Mouse (Mus musculus): ENCODE measurements around the gene Insl6. TPM values are rescaled to one million over a fixed set of nuclear protein-coding genes. Genes with fewer than 3 reads are reported as not detected.

Insl6 gene
- polyA plus RNA-seq (2012; rRNA removed), result 0.25 and 0.33 TPM in 2 replicates

DNA sequence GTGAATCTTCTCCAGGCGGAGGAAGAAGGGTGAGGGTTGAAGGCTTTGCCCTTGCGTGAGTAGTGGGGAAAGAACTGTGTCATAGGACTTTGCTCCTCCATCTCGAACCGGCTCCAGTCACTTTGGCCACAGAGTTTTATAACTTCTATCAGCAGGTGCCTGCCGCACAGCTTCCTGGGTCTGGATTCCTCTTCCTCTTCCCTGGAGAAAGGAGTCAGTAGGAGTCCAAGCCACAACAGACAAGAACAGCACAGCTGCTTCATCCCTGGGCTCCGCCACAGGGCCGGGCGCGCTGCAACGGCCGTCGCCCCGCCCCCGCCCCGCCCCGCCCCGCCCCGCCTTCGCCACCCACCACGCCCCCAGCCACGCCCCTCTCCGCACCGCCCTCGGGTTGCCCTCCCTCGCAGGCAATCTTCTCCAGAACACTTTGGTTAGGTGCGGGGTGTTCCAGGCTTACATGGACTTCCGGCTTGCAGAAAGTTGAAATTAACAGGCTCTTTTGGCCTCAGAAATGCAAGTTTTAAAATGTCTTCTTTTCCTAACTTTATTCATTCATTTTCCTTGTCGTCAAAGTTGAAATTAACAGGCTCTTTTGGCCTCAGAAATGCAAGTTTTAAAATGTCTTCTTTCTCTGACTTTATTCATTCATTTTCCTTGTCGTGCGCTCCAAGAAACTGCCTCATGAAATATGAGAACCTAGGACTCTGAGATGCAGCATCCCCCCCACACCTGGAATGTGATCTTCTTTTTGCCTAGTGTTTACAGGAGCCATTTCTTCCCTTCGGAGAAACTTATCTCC is at the start of gene Insl6:
Gene Insl6, minus strand, starts transcription at position 304 of the 799 bp plus-strand sequence.

DNA sequence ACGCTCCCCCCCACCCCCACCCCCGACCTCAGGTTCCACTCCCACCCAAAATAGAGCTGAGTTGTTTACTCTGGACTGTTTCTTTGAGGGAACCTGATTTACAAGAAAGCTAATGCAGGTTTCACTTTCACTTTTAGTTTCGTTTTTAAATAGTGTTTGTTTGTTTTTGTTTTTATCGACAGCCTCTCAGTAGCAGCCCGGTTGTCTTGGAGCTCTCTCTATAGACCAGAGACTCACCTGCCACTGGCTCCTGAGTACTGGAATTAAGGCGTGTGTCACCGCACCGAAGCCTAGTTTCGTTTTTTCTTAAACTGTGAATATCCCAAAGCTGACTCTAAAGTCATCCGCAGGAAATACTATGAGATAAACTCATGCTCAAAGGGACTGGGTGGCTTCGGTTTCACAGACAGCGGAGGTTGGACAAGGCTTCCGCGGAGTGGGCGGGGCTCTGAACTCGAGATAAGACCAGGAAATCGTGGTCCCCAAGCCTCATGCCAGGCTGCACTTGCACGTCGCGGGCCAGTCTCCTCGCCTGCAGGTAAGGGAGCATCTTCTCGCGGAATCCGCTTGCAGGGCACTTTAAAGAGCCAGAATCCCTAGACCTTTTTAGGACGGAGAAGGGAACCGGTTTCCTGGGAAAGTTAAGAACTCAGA is 41.9 kb upstream of the Insl6 start, which contains the start of the genes Plgrkt and Cd274:
Gene Plgrkt, minus strand, starts transcription at position 422 of the 654 bp plus-strand sequence.
Gene Cd274, plus strand, starts transcription at position 487 of the 654 bp plus-strand sequence.

DNA sequence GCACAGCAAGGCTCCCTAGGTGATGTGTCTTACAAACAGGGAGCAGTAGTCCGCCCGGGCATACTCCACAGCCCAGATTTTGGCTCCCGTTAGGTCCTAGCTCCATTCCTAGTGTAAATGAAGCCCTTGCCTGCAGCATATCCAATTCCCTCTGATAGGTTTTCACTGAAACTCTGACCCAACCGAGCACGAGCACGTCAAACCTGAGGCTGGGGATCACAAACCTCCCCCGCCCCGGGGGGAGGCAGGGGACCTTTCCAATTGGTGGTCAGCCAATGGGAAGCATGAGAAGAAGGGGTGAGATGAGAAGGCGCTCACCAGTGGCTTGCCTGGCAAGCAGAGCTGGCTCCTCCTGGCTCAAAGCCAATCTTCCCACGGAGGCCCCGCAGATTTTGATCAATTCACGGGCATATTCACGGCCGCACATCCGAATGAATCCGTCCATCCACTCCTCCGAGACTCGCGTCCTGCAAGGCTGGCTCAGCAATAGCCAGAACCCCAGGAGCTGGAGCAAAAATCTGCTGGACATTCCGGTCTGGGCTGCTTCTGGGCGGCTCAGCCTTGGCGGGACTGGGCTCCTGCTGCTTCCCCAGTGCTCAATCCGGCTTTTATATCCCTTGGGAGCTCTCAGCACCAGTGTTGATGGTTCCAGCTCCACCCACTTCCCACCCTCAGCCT is 9.1 kb upstream of the Insl6 start, which contains the start of gene Rln1:
Gene Rln1, minus strand, starts transcription at position 603 of the 678 bp plus-strand sequence.

Other genes starting within 250 kb of the Insl6 start
- gene Rcl1, start 224.0 kb downstream of the Insl6 start, polyA plus RNA-seq (2012; rRNA removed), result 26.8 and 34.6 TPM in 2 replicates
- 14.1 and 16.7 TPM in 2 replicates for gene Jak2, start 73.5 kb downstream of the Insl6 start, polyA plus RNA-seq (2012; rRNA removed)
- gene Rln1, start 9.3 kb upstream of the Insl6 start, polyA plus RNA-seq (2012; rRNA removed), result not detected in 2 replicates
- gene Plgrkt, start 42.0 kb upstream of the Insl6 start, polyA plus RNA-seq (2012; rRNA removed), result 24.0 and 26.6 TPM in 2 replicates
- gene Cd274, start 42.1 kb upstream of the Insl6 start, polyA plus RNA-seq (2012; rRNA removed), result 0.84 and 0.85 TPM in 2 replicates
- 0.01 TPM in 1 of 2 replicates, not detected in the other for gene Pdcd1lg2, start 85.6 kb upstream of the Insl6 start, polyA plus RNA-seq (2012; rRNA removed)
- gene Ric1, start 196.9 kb upstream of the Insl6 start, polyA plus RNA-seq (2012; rRNA removed), result 3.3 TPM in 2 replicates

Data from liver, embryonic 14 days (tissue).